Mouse (Mus musculus) testis, adult 2 months (tissue): ENCODE data around the gene B630019K06Rik.

Source experiments
- CTCF ChIP-seq: fragments of 200-500 bp; IDR thresholded peaks from 2 replicates; pipeline ENCODE4 v1.5.1; 2012; ENCODE audit warnings: low read depth, mild to moderate bottlenecking, inconsistent platforms, low read length, moderate library complexity; ENCODE audit not compliant: control insufficient read depth, insufficient read depth, insufficient replicate concordance
- POLR2A ChIP-seq: fragments of 200-500 bp; IDR thresholded peaks from 2 replicates; pipeline ENCODE4 v1.6.1; 2012; ENCODE audit warnings: low read depth, mild to moderate bottlenecking, inconsistent platforms, low read length, moderate library complexity; ENCODE audit not compliant: control insufficient read depth

DNA sequence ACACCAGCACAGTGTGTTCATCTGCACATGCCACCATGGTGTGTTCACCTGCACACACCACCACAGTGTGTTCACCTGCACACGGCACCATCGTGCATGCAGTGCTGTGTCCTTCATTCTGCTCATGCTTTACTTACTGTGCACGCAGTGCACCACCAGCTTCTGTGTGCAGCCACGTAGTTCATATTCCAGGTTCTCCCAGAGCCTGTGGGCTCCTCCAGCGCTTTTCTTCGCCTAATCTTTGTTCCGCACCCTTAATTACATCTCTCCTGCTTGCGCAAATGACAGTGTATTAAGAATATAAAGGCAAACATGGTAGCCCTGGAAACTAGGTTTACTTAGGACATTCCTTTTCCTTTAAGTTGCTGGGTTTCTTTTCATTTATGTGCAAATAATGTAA, 51.9 kb downstream of the B630019K06Rik start:
- TF ChIP-seq CTCF = no peak
- TF ChIP-seq POLR2A = no peak
